Mouse (Mus musculus): ENCODE measurements around the gene Pofut2. TPM values are rescaled to one million over a fixed set of nuclear protein-coding genes. Genes with fewer than 3 reads are reported as not detected.

The Pofut2 gene
- polyA plus RNA-seq, 1 experiment from 2014 or later, result 42.3 TPM

GRCm38 (mm10) chr10:77217155-77217731 is 41.8 kb upstream of the Pofut2 start:
- Histone ChIP-seq H3K9ac (replicated peaks; ENCODE audit: low read depth, low read length) (no peak overlapping the region), H3K4me1 (ENCODE audit: control insufficient read depth, insufficient read depth, low read length) (no peaks in the 10 kb centered on the region), H3K27ac (ENCODE audit: low read depth, low read length) (no peak overlapping the region), H3K4me2 (ENCODE audit: low read depth, low read length) (no peak overlapping the region), H3K27me3 (ENCODE audit: control insufficient read depth, insufficient read depth, low read length) (no peaks in the 10 kb centered on the region), H3K4me3 (ENCODE audit: low read depth, low read length) (no peak overlapping the region), H3K36me3 (ENCODE audit: control insufficient read depth, insufficient read depth, low read length) (no peaks in the 10 kb centered on the region), H3K9me3 (ENCODE audit: control insufficient read depth, low read length) (no peaks in the 10 kb centered on the region)
- no peak for ATAC-seq (ENCODE audit: low read depth)
- 78% methylated on average over 6 of the region's 6 CpGs for WGBS

DNA sequence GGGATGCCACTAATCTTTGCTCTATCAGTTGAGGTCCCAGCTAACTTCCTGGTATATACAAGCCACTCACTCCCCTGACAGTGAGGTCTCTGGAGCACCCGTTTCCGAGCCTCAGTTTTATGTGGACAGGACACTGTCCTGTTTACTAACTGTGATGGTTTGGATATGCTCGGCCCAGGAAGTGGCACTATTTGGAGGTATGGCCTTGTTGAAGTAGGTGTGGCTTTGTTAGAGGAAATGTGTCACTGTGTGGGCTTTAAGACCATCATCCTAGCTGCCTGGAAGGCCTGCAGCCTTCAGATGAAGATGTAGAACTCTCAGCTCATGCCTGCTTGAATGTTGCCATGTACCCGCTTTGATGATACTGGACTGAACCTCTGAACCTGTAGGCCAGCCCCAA is 41.0 kb upstream of the Pofut2 start:
- ATAC-seq (ENCODE audit: low read depth), result no peak
- H3K4me2 ChIP-seq (ENCODE audit: low read depth, low read length), result no peak overlapping the region
- H3K27me3 ChIP-seq (ENCODE audit: control insufficient read depth, insufficient read depth, low read length), result no peaks in the 10 kb centered on the region
- H3K36me3 ChIP-seq (ENCODE audit: control insufficient read depth, insufficient read depth, low read length), result no peaks in the 10 kb centered on the region
- no peak overlapping the region for H3K9ac ChIP-seq (replicated peaks; ENCODE audit: low read depth, low read length)
- no peaks in the 10 kb centered on the region for H3K9me3 ChIP-seq (ENCODE audit: control insufficient read depth, low read length)
- H3K4me1 ChIP-seq (ENCODE audit: control insufficient read depth, insufficient read depth, low read length), result no peaks in the 10 kb centered on the region
- 96% methylated on average over 4 of the region's 4 CpGs for WGBS
- no peak overlapping the region for H3K27ac ChIP-seq (ENCODE audit: low read depth, low read length)
- H3K4me3 ChIP-seq (ENCODE audit: low read depth, low read length), result no peak overlapping the region

DNA sequence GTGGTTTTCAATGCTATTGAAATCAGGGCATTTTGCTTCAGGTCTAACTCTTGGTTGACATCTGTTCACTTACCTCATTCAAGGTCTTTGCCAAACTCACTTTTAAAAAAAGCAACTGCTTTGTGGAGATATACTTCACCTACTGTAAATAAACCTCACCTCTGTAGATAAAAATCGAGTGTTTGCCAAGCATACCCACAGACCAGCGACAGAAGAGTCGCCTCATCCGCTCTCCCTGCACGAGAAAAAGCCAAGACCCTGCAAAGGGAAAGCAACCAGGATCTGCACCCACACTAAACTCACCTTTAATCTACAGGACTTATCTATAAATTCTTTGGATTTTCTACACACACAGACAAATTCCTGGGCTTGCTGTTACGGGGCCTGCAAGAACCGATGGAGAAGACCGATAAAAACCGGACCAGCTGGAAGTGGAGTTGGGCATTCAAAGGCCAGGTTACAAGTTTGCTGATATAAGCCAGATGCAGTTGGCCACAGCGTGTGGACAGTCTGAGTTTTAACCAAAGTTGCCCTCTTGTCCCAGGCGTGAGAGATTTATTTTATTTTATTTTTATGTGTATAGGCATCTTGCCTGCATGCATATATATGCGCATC is 39.5 kb upstream of the Pofut2 start:
- Histone ChIP-seq H3K4me3 (ENCODE audit: low read depth, low read length) (no peak overlapping the region), H3K27ac (ENCODE audit: low read depth, low read length) (no peak overlapping the region), H3K9me3 (ENCODE audit: control insufficient read depth, low read length) (no peaks in the 10 kb centered on the region), H3K4me2 (ENCODE audit: low read depth, low read length) (no peak overlapping the region), H3K4me1 (ENCODE audit: control insufficient read depth, insufficient read depth, low read length) (no peaks in the 10 kb centered on the region), H3K27me3 (ENCODE audit: control insufficient read depth, insufficient read depth, low read length) (no peaks in the 10 kb centered on the region), H3K36me3 (ENCODE audit: control insufficient read depth, insufficient read depth, low read length) (no peaks in the 10 kb centered on the region), H3K9ac (replicated peaks; ENCODE audit: low read depth, low read length) (no peak overlapping the region)
- 94% methylated on average over 12 of the region's 12 CpGs for WGBS
- ATAC-seq (ENCODE audit: low read depth), result no peak

- WGBS, result 75% methylated on average over 11 of the region's 11 CpGs
- H3K9ac ChIP-seq (replicated peaks; ENCODE audit: low read depth, low read length), result no peak overlapping the region
- no peak for ATAC-seq (ENCODE audit: low read depth)
Observed at GRCm38 (mm10) chr10:77221108-77221507, 37.9 kb upstream of the Pofut2 start.

GRCm38 (mm10) chr10:77222963-77223552 is 36.0 kb upstream of the Pofut2 start:
- H3K4me1 ChIP-seq (ENCODE audit: control insufficient read depth, insufficient read depth, low read length), result no peaks in the 10 kb centered on the region
- H3K4me3 ChIP-seq (ENCODE audit: low read depth, low read length), result no peak overlapping the region
- H3K27me3 ChIP-seq (ENCODE audit: control insufficient read depth, insufficient read depth, low read length), result no peaks in the 10 kb centered on the region
- H3K4me2 ChIP-seq (ENCODE audit: low read depth, low read length), result no peak overlapping the region
- no peak overlapping the region for H3K27ac ChIP-seq (ENCODE audit: low read depth, low read length)
- no peaks in the 10 kb centered on the region for H3K36me3 ChIP-seq (ENCODE audit: control insufficient read depth, insufficient read depth, low read length)
- no peak overlapping the region for H3K9ac ChIP-seq (replicated peaks; ENCODE audit: low read depth, low read length)
- 83% methylated on average over 11 of the region's 11 CpGs for WGBS
- no peaks in the 10 kb centered on the region for H3K9me3 ChIP-seq (ENCODE audit: control insufficient read depth, low read length)
- no peak for ATAC-seq (ENCODE audit: low read depth)

More at GRCm38 (mm10) chr10:77221108-77221507, 37.9 kb upstream of the Pofut2 start:
- Histone ChIP-seq H3K27me3 (ENCODE audit: control insufficient read depth, insufficient read depth, low read length) (no peaks in the 10 kb centered on the region), H3K36me3 (ENCODE audit: control insufficient read depth, insufficient read depth, low read length) (no peaks in the 10 kb centered on the region), H3K4me3 (ENCODE audit: low read depth, low read length) (no peak overlapping the region), H3K4me1 (ENCODE audit: control insufficient read depth, insufficient read depth, low read length) (no peaks in the 10 kb centered on the region), H3K27ac (ENCODE audit: low read depth, low read length) (no peak overlapping the region), H3K9me3 (ENCODE audit: control insufficient read depth, low read length) (no peaks in the 10 kb centered on the region), H3K4me2 (ENCODE audit: low read depth, low read length) (no peak overlapping the region)

- H3K9ac ChIP-seq (replicated peaks; ENCODE audit: low read depth, low read length), result no peak overlapping the region
- no peaks in the 10 kb centered on the region for H3K27me3 ChIP-seq (ENCODE audit: control insufficient read depth, insufficient read depth, low read length)
- H3K4me1 ChIP-seq (ENCODE audit: control insufficient read depth, insufficient read depth, low read length), result no peaks in the 10 kb centered on the region
- no peak overlapping the region for H3K4me3 ChIP-seq (ENCODE audit: low read depth, low read length)
- H3K36me3 ChIP-seq (ENCODE audit: control insufficient read depth, insufficient read depth, low read length), result no peaks in the 10 kb centered on the region
- H3K27ac ChIP-seq (ENCODE audit: low read depth, low read length), result no peak overlapping the region
- no peak for ATAC-seq (ENCODE audit: low read depth)
- 92% methylated on average over 4 of the region's 4 CpGs for WGBS
- no peaks in the 10 kb centered on the region for H3K9me3 ChIP-seq (ENCODE audit: control insufficient read depth, low read length)
- H3K4me2 ChIP-seq (ENCODE audit: low read depth, low read length), result no peak overlapping the region
Observed at GRCm38 (mm10) chr10:77224390-77224789, 34.6 kb upstream of the Pofut2 start.

GRCm38 (mm10) chr10:77225414-77225813 is 33.6 kb upstream of the Pofut2 start:
- Histone ChIP-seq H3K27ac (ENCODE audit: low read depth, low read length) (no peak overlapping the region), H3K4me1 (ENCODE audit: control insufficient read depth, insufficient read depth, low read length) (no peaks in the 10 kb centered on the region), H3K4me2 (ENCODE audit: low read depth, low read length) (no peak overlapping the region), H3K9ac (replicated peaks; ENCODE audit: low read depth, low read length) (no peak overlapping the region), H3K27me3 (ENCODE audit: control insufficient read depth, insufficient read depth, low read length) (no peaks in the 10 kb centered on the region), H3K36me3 (ENCODE audit: control insufficient read depth, insufficient read depth, low read length) (no peaks in the 10 kb centered on the region), H3K4me3 (ENCODE audit: low read depth, low read length) (no peak overlapping the region), H3K9me3 (ENCODE audit: control insufficient read depth, low read length) (no peaks in the 10 kb centered on the region)
- WGBS, result 71% methylated on average over 9 of the region's 9 CpGs
- no peak for ATAC-seq (ENCODE audit: low read depth)

DNA sequence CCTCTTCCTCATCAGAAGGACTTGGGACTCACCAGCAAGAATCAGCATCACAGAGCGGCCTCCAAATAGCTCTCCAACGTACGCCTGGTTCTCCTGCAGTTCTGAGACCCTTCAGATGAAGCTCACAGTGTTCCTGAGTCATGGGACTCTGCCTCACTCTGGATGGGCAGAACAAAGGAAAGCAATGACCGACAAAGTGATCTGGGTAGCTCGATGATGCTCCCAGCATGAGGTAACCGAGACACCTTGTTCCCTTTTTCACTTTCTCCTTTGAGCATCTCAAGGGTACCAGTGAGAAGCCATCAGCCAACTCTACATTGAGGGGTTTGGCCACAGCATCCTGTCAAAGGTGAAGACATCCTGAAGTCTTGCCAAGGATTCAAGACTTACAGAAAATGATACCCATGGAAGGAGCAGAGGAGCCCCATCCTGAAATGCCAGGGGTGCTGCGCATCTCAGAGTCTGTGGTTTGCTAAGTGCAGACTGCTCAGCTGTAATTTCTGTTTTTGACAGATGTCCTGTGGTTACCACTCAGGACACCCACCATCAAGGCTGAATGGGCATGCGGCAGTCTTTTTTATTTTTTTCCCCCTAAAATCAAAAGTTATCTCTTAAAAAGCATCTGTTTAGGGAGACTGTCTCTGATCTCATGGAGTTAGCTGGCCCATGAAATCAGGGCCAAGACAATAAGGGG is 32.9 kb upstream of the Pofut2 start:
- Histone ChIP-seq H3K27ac (ENCODE audit: low read depth, low read length) (no peak overlapping the region), H3K4me2 (ENCODE audit: low read depth, low read length) (no peak overlapping the region), H3K36me3 (ENCODE audit: control insufficient read depth, insufficient read depth, low read length) (no peaks in the 10 kb centered on the region), H3K9me3 (ENCODE audit: control insufficient read depth, low read length) (no peaks in the 10 kb centered on the region), H3K27me3 (ENCODE audit: control insufficient read depth, insufficient read depth, low read length) (no peaks in the 10 kb centered on the region), H3K9ac (replicated peaks; ENCODE audit: low read depth, low read length) (no peak overlapping the region), H3K4me1 (ENCODE audit: control insufficient read depth, insufficient read depth, low read length) (no peaks in the 10 kb centered on the region), H3K4me3 (ENCODE audit: low read depth, low read length) (no peak overlapping the region)
- 91% methylated on average over 8 of the region's 8 CpGs for WGBS
- ATAC-seq (ENCODE audit: low read depth), result no peak

Measured in neural tube, embryonic 14.5 days (tissue).